Mouse (Mus musculus) erythroblast, embryonic 14.5 days (primary cell): Measurements from ENCODE around the gene Tbxas1. TPM values are rescaled to one million over a fixed set of nuclear protein-coding genes. Genes with fewer than 3 reads are reported as not detected.

Experiments used
- H3K27me3 ChIP-seq: 2 replicates; pipeline ENCODE4 v1.6.1; 2012; ENCODE audit warnings: inconsistent platforms; ENCODE audit not compliant: control insufficient read depth
- H3K36me3 ChIP-seq: 2 replicates; pipeline ENCODE4 v1.6.1; 2012; ENCODE audit warnings: mild to moderate bottlenecking, inconsistent platforms; ENCODE audit not compliant: control insufficient read depth
- H3K4me1 ChIP-seq: 2 replicates; pipeline ENCODE4 v1.6.1; 2012; ENCODE audit warnings: inconsistent platforms; ENCODE audit not compliant: control insufficient read depth
- H3K4me3 ChIP-seq: replicated peaks from 2 replicates; pipeline ENCODE3; 2012; ENCODE audit warnings: moderate library complexity, mild to moderate bottlenecking, inconsistent platforms
- H3K9me3 ChIP-seq: 2 replicates; pipeline ENCODE4 v1.6.1; 2012; ENCODE audit warnings: low read length, inconsistent platforms, mixed read lengths; ENCODE audit not compliant: control insufficient read depth
- GATA1 ChIP-seq: IDR thresholded peaks from 2 replicates; pipeline ENCODE4 v1.6.1; 2012; ENCODE audit warnings: low read length, inconsistent platforms, mixed read lengths
- TAL1 ChIP-seq: IDR thresholded peaks from 3 replicates; pipeline ENCODE4 v1.6.1; 2012; ENCODE audit warnings: low read length, inconsistent platforms, mixed read lengths
- polyA plus RNA-seq: library from polyadenylated mRNA; stranded (reverse); fragments of >175 nt; gene quantifications from 2 replicates; pipeline ENCODE4 v1.2.3, GENCODE M21; 2012

Gene Tbxas1
- polyA plus RNA-seq, 1 experiment: 0.19 TPM

GRCm38 (mm10) chr6:39057161-39057560 lies 182.0 kb downstream of the Tbxas1 start:
- TF ChIP-seq GATA1: no peak
- TF ChIP-seq TAL1: no peak
- Histone ChIP-seq H3K4me3 (no peak overlapping the region), H3K36me3 (no peaks in the 10 kb centered on the region), H3K4me1 (peaks cover 12% of the 10 kb centered on the region), H3K9me3 (no peaks in the 10 kb centered on the region), H3K27me3 (no peaks in the 10 kb centered on the region)

- H3K4me1 ChIP-seq: peaks cover 12% of the 10 kb centered on the region
- TF ChIP-seq TAL1 (no peak), GATA1 (no peak)
- H3K36me3 ChIP-seq: no peaks in the 10 kb centered on the region
Measured at GRCm38 (mm10) chr6:39058389-39058788, 183.2 kb downstream of the Tbxas1 start.

GRCm38 (mm10) chr6:39058936-39059335 lies 183.7 kb downstream of the Tbxas1 start:
- H3K4me3 ChIP-seq: no peak overlapping the region
- no peaks in the 10 kb centered on the region for H3K36me3 ChIP-seq
- TF ChIP-seq GATA1: no peak
- no peak for TF ChIP-seq TAL1
- no peaks in the 10 kb centered on the region for H3K9me3 ChIP-seq
- H3K27me3 ChIP-seq: no peaks in the 10 kb centered on the region
- H3K4me1 ChIP-seq: peaks cover 12% of the 10 kb centered on the region

More at GRCm38 (mm10) chr6:39058389-39058788, 183.2 kb downstream of the Tbxas1 start:
- Histone ChIP-seq H3K4me3 (no peak overlapping the region), H3K27me3 (no peaks in the 10 kb centered on the region), H3K9me3 (no peaks in the 10 kb centered on the region)

GRCm38 (mm10) chr6:39059547-39060497 lies 184.6 kb downstream of the Tbxas1 start:
- Histone ChIP-seq H3K4me3 (no peak overlapping the region), H3K36me3 (no peaks in the 10 kb centered on the region), H3K27me3 (no peaks in the 10 kb centered on the region), H3K4me1 (peaks cover 12% of the 10 kb centered on the region), H3K9me3 (no peaks in the 10 kb centered on the region)
- TF ChIP-seq GATA1 (no peak), TAL1 (no peak)

GRCm38 (mm10) chr6:39061180-39061579 lies 186.0 kb downstream of the Tbxas1 start:
- Histone ChIP-seq H3K36me3 (no peaks in the 10 kb centered on the region), H3K9me3 (no peaks in the 10 kb centered on the region), H3K4me3 (no peak overlapping the region), H3K27me3 (no peaks in the 10 kb centered on the region), H3K4me1 (peaks cover 12% of the 10 kb centered on the region)
- TF ChIP-seq GATA1 (no peak), TAL1 (no peak)

- Histone ChIP-seq H3K4me3 (no peak overlapping the region), H3K27me3 (no peaks in the 10 kb centered on the region), H3K4me1 (peaks cover 17% of the 10 kb centered on the region), H3K9me3 (no peaks in the 10 kb centered on the region), H3K36me3 (no peaks in the 10 kb centered on the region)
- TF ChIP-seq TAL1 (no peak), GATA1 (no peak)
Measured at GRCm38 (mm10) chr6:39063541-39063940, 188.3 kb downstream of the Tbxas1 start.

GRCm38 (mm10) chr6:39066935-39067578 lies 191.9 kb downstream of the Tbxas1 start:
- no peaks in the 10 kb centered on the region for H3K27me3 ChIP-seq
- peaks cover 5% of the 10 kb centered on the region for H3K4me1 ChIP-seq
- H3K4me3 ChIP-seq: no peak overlapping the region
- no peak for TF ChIP-seq GATA1
- no peak for TF ChIP-seq TAL1
- H3K36me3 ChIP-seq: no peaks in the 10 kb centered on the region
- H3K9me3 ChIP-seq: no peaks in the 10 kb centered on the region

- Histone ChIP-seq H3K4me3 (no peak overlapping the region), H3K36me3 (no peaks in the 10 kb centered on the region), H3K9me3 (no peaks in the 10 kb centered on the region), H3K27me3 (no peaks in the 10 kb centered on the region; the same call in 1 of the 2 replicates), H3K4me1 (no peaks in the 10 kb centered on the region)
- TF ChIP-seq TAL1 (no peak), GATA1 (no peak)
Measured at GRCm38 (mm10) chr6:39072664-39073063, 197.5 kb downstream of the Tbxas1 start.

- TF ChIP-seq TAL1 (no peak), GATA1 (no peak)
- no peaks in the 10 kb centered on the region for H3K9me3 ChIP-seq
- no peaks in the 10 kb centered on the region for H3K36me3 ChIP-seq
- no peaks in the 10 kb centered on the region for H3K4me1 ChIP-seq
- H3K4me3 ChIP-seq: no peak overlapping the region
- no peaks in the 10 kb centered on the region; the same call in 1 of the 2 replicates for H3K27me3 ChIP-seq
Measured at GRCm38 (mm10) chr6:39074186-39074585, 199.0 kb downstream of the Tbxas1 start.
